Mouse (Mus musculus): Measurements from ENCODE around the gene E2f8. TPM values are rescaled to one million over a fixed set of nuclear protein-coding genes. Genes with fewer than 3 reads are reported as not detected.
A peak's percentile ranks its signal among the peaks of the same experiment; 100 is the strongest.

E2f8 gene
- total RNA-seq, 2 experiments from 2014 or later = 11.7 to 12.8 TPM

GRCm38 (mm10) chr7:48894152-48894551, 12.8 kb upstream of the E2f8 start:
- peak; percentile 31 to 49 for DNase-seq (ENCODE audit: low spot score in 2 of 2)

GRCm38 (mm10) chr7:48893093-48893492, 11.7 kb upstream of the E2f8 start:
- DNase-seq (ENCODE audit: low spot score in 2 of 2) = no peak

- no peak for DNase-seq (ENCODE audit: low spot score in 2 of 2)
Observed at GRCm38 (mm10) chr7:48891029-48891428, 9.6 kb upstream of the E2f8 start.

- DNase-seq (ENCODE audit: low spot score in 2 of 2) = no peak
Observed at GRCm38 (mm10) chr7:48888751-48889150, 7.4 kb upstream of the E2f8 start.

GRCm38 (mm10) chr7:48887973-48888372, 6.6 kb upstream of the E2f8 start:
- no peak for DNase-seq (ENCODE audit: low spot score in 2 of 2)

GRCm38 (mm10) chr7:48884266-48884611, 2.8 kb upstream of the E2f8 start:
- no peak for DNase-seq (ENCODE audit: low spot score in 2 of 2)

GRCm38 (mm10) chr7:48883525-48884265, 2.3 kb upstream of the E2f8 start:
- no peak for DNase-seq (ENCODE audit: low spot score in 2 of 2)

- peak in 1 of 2 experiments; percentile 38 for DNase-seq (ENCODE audit: low spot score in 2 of 2)
Observed at GRCm38 (mm10) chr7:48881971-48882609, 694 bp upstream of the E2f8 start.

GRCm38 (mm10) chr7:48880591-48881481, 560 bp downstream of the E2f8 start:
- DNase-seq (ENCODE audit: low spot score in 2 of 2) = peak; percentile 92 to 97

GRCm38 (mm10) chr7:48879574-48879973, 1.8 kb downstream of the E2f8 start:
- DNase-seq (ENCODE audit: low spot score in 2 of 2) = no peak

GRCm38 (mm10) chr7:48877786-48878390, 3.5 kb downstream of the E2f8 start:
- DNase-seq (ENCODE audit: low spot score in 2 of 2) = no peak

GRCm38 (mm10) chr7:48876526-48876925, 4.9 kb downstream of the E2f8 start:
- DNase-seq (ENCODE audit: low spot score in 2 of 2) = peak in 1 of 2 experiments; percentile 34

- DNase-seq (ENCODE audit: low spot score in 2 of 2) = no peak
Observed at GRCm38 (mm10) chr7:48875096-48875495, 6.3 kb downstream of the E2f8 start.

- DNase-seq (ENCODE audit: low spot score in 2 of 2) = no peak
Observed at GRCm38 (mm10) chr7:48871292-48871691, 10.1 kb downstream of the E2f8 start.

- DNase-seq (ENCODE audit: low spot score in 2 of 2) = no peak
Observed at GRCm38 (mm10) chr7:48870579-48871180, 10.7 kb downstream of the E2f8 start.

- no peak for DNase-seq (ENCODE audit: low spot score in 2 of 2)
Observed at GRCm38 (mm10) chr7:48870144-48870543, 11.3 kb downstream of the E2f8 start.

- no peak for DNase-seq (ENCODE audit: low spot score in 2 of 2)
Observed at GRCm38 (mm10) chr7:48867576-48867975, 13.8 kb downstream of the E2f8 start.

- DNase-seq (ENCODE audit: low spot score in 2 of 2) = no peak
Observed at GRCm38 (mm10) chr7:48864671-48865458, 16.5 kb downstream of the E2f8 start.

GRCm38 (mm10) chr7:48864199-48864598, 17.2 kb downstream of the E2f8 start:
- DNase-seq (ENCODE audit: low spot score in 2 of 2) = no peak

GRCm38 (mm10) chr7:48861796-48862195, 19.6 kb downstream of the E2f8 start:
- DNase-seq (ENCODE audit: low spot score in 2 of 2) = no peak
